Mouse (Mus musculus): ENCODE measurements around the gene Rnf24.
"Not testable (repeated sequence)": the region's sequence is repeated elsewhere in the genome, so short reads cannot be mapped to it uniquely, and the experiment has no call there.

Gene Rnf24

GRCm38 (mm10) chr2:131337602-131338001, 15.1 kb downstream of the Rnf24 start:
- DNase-seq = no peak

GRCm38 (mm10) chr2:131330548-131330947, 22.1 kb downstream of the Rnf24 start:
- DNase-seq = no peak

DNA sequence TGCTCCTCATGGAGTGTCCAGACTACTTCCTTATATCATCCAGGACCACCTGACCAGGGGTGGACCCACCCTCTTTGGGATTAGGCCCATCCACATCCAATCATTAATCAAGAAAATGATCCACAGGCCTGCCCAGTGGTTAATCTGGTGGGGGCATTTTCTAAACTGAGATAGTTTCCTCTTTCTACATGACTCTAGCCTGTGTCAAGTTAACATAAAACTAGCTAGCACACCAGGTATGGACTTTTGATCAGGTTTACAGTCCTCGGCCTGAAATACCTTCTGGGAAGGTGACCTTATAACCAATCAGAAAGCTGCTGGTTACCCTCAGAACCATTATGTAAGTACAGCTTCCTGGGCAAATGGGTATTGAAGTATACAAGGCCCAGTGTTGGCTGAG, 23.7 kb downstream of the Rnf24 start:
- DNase-seq = no peak

GRCm38 (mm10) chr2:131326044-131326443, 26.6 kb downstream of the Rnf24 start:
- DNase-seq = no peak

GRCm38 (mm10) chr2:131323675-131324074, 29.0 kb downstream of the Rnf24 start:
- no peak for DNase-seq

GRCm38 (mm10) chr2:131321192-131321591, 31.5 kb downstream of the Rnf24 start:
- DNase-seq = peak in 1 of 2 experiments; percentile 25

- DNase-seq = no peak
Observed at GRCm38 (mm10) chr2:131319401-131319800, 33.3 kb downstream of the Rnf24 start.

- DNase-seq = no peak
Observed at GRCm38 (mm10) chr2:131316167-131316566, 36.5 kb downstream of the Rnf24 start.

DNA sequence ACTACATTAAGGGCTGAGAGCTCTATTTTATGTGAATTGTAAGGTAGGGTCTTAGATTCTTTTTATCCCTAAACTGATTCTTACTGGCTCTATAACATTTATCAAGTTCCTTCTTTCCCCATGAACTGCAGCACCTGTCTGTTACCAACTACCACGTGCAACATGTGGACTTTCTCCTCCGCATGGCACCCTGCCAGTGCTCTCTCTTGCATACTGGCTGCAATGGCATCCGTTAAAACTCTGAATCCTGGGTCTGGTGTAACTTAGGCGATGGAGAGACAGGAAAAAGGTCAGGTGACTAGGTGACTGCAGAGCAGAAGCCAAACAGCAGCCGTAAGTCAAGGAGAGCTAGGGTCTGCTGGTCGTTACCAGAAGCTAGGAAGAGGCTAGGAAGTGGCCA, 43.4 kb downstream of the Rnf24 start:
- DNase-seq = no peak

GRCm38 (mm10) chr2:131307822-131308221, 44.9 kb downstream of the Rnf24 start:
- DNase-seq = no peak

GRCm38 (mm10) chr2:131307391-131307790, 45.3 kb downstream of the Rnf24 start:
- no peak for DNase-seq

- DNase-seq = not testable (repeated sequence)
Observed at GRCm38 (mm10) chr2:131305226-131305625, 47.5 kb downstream of the Rnf24 start.

- DNase-seq = no peak
Observed at GRCm38 (mm10) chr2:131304497-131304896, 48.2 kb downstream of the Rnf24 start.

- DNase-seq = no peak
Observed at GRCm38 (mm10) chr2:131301635-131302034, 51.1 kb downstream of the Rnf24 start.

DNA sequence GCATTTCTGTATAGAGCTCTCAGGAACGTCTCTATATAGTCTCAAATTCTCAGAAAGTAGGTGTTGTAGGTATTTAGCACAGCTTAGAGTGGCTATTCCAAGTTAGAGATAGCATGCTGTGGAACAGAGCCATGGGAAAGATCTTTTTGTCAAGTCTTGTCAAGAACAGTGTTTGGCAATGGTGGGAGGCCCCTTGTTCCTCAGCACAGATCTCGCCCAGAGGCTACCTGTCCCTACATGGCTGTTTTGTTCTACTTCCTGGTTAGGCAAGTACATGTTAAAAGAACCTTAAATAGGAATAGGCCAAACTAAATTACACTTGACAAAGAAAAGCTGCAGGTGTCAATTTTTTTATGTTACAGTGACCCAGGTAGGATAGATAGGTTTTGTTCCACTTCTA, 52.2 kb downstream of the Rnf24 start:
- no peak for DNase-seq

DNA sequence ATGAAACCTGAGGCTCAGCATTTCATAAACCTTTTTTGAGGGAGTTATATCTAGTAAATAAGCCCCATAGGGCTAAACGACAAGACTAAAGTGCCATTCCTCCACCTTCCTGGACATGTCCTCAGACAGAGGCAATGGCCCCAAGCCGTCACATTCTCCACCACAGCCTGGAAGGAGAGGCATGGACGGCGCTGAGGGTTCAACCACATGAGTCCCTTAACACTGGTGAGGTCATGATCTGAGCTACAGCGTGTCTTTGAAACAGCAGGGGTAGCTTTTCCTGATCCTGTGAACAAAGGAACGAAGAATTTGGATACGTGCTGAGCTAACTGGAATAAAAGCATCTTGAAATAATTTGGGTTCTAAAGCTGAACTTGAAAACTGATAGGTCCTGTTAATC, 54.0 kb downstream of the Rnf24 start:
- not testable (repeated sequence) for DNase-seq

- DNase-seq = no peak
Observed at GRCm38 (mm10) chr2:131296746-131297261, 55.9 kb downstream of the Rnf24 start.

- no peak for DNase-seq
Observed at GRCm38 (mm10) chr2:131290669-131291068, 62.0 kb downstream of the Rnf24 start.

GRCm38 (mm10) chr2:131286276-131286675, 66.4 kb downstream of the Rnf24 start:
- DNase-seq = no peak

DNA sequence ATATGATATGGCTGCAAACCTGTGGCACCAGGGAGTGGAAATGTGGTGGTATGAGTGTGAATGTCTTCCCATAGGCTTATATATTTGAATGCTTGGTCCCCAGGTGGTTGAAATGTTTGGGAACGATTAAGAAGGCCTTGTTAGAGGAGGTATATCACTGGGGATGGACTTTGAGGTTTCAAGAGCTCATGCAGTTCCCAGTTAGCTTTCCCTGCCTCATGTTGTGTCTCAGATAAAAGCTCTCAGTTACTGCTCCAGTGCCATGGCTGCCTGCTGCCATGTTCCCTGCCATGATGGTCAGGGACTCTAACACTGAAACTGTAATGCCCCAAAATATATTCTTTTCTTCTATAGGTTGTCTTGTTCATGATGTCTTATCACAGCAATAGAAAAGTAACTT, 71.1 kb downstream of the Rnf24 start:
- no peak for DNase-seq

GRCm38 (mm10) chr2:131276722-131277121, 76.0 kb downstream of the Rnf24 start:
- DNase-seq = no peak

GRCm38 (mm10) chr2:131275493-131275892, 77.2 kb downstream of the Rnf24 start:
- no peak for DNase-seq

DNA sequence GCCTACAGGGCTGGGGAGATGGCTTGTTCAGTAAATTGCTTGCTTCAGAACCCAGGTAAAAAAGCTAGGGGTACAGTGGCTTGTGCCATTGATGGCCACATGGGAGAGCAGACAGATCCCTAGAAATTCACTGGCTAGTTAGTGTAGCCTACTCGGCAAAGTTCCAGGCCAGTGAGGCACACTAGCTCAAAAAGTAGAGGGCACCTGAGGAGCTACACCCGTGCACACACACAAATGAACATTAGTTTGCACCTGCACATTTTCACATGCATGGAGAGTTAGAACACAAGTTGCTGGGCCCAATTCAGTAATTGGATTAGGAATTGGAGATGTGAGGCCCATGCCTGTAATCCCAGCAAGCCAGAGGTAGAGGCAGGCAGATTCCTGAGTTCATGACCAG, 87.6 kb downstream of the Rnf24 start:
- no peak for DNase-seq

GRCm38 (mm10) chr2:131264027-131264426, 88.7 kb downstream of the Rnf24 start:
- no peak for DNase-seq
